Mouse (Mus musculus) forebrain, postnatal 0 days (tissue): Measurements from ENCODE around the gene Ccl22. TPM values are rescaled to one million over a fixed set of nuclear protein-coding genes. Genes with fewer than 3 reads are reported as not detected.

Experiments
- ATAC-seq: fragments of 200-750 bp; cut with Nextera tagmentation; 2 replicates; pipeline ENCODE4 v1.8.0; 2017; ENCODE audit warnings: mild to moderate bottlenecking, moderate library complexity
- DNase-seq: peaks from one replicate; pipeline ENCODE4 v3.0.0-alpha.2; 2015
- H3K27ac ChIP-seq: fragments of 300-500 bp; sonication (generic); 2 replicates; pipeline ENCODE4 v1.5.1; 2014; ENCODE audit warnings: low read depth, mild to moderate bottlenecking, antibody characterized with exemption, low read length, moderate library complexity, mixed read lengths
- H3K27me3 ChIP-seq: fragments of 300-500 bp; sonication (generic); 2 replicates; pipeline ENCODE4 v1.6.1; 2014; ENCODE audit warnings: mild to moderate bottlenecking, low read length, mixed read lengths; ENCODE audit not compliant: insufficient read depth
- H3K36me3 ChIP-seq: fragments of 300-500 bp; sonication (generic); 2 replicates; pipeline ENCODE4 v1.6.1; 2014; ENCODE audit warnings: mild to moderate bottlenecking, moderate library complexity; ENCODE audit not compliant: insufficient read depth
- H3K4me1 ChIP-seq: fragments of 300-500 bp; sonication (generic); 2 replicates; pipeline ENCODE4 v1.6.1; 2014; ENCODE audit warnings: antibody characterized with exemption; ENCODE audit not compliant: insufficient read depth
- H3K4me2 ChIP-seq: fragments of 300-500 bp; sonication (generic); 2 replicates; pipeline ENCODE4 v1.6.1; 2014; ENCODE audit warnings: low read depth, mild to moderate bottlenecking, moderate library complexity
- H3K4me3 ChIP-seq: fragments of 300-500 bp; sonication (generic); 2 replicates; pipeline ENCODE4 v1.5.1; 2014; ENCODE audit warnings: low read depth, low read length, mixed read lengths
- H3K9ac ChIP-seq: fragments of 300-500 bp; sonication (generic); 2 replicates; pipeline ENCODE4 v1.6.1; 2014; ENCODE audit warnings: mild to moderate bottlenecking
- H3K9me3 ChIP-seq: fragments of 300-500 bp; sonication (generic); 2 replicates; pipeline ENCODE4 v1.6.1; 2016; ENCODE audit warnings: low read length
- CTCF ChIP-seq: sonication (generic); IDR thresholded peaks from 2 replicates; pipeline ENCODE4 v1.5.1; 2016; ENCODE audit warnings: antibody characterized with exemption, control low read depth, low read depth
- WGBS: fragments of 180-500 bp; shearing (Covaris S2); extraction: QIAGEN DNeasy Blood & Tissue Kit; methylation state at CpG from one replicate; pipeline ENCODE4 v1.1.7; 2014; 5-methylcytosine and 5-hydroxymethylcytosine counted together
- polyA plus RNA-seq: library from polyadenylated mRNA; unstranded; fragments of >200 nt; fragmentation: Nextera tagmentation; extraction: Ambion mirVana; gene quantifications from 2 replicates; pipeline ENCODE4 v1.2.1, GENCODE M21; 2015
- total RNA-seq: library from RNA; depleted of rRNA; stranded (reverse); fragments of >200 nt; gene quantifications from 2 replicates; pipeline ENCODE4 v1.2.3, GENCODE M21; 2014

The Ccl22 gene
- total and polyA plus RNA-seq, 2 experiments from 2014 or later = 0.15 TPM; not detected in 1

DNA sequence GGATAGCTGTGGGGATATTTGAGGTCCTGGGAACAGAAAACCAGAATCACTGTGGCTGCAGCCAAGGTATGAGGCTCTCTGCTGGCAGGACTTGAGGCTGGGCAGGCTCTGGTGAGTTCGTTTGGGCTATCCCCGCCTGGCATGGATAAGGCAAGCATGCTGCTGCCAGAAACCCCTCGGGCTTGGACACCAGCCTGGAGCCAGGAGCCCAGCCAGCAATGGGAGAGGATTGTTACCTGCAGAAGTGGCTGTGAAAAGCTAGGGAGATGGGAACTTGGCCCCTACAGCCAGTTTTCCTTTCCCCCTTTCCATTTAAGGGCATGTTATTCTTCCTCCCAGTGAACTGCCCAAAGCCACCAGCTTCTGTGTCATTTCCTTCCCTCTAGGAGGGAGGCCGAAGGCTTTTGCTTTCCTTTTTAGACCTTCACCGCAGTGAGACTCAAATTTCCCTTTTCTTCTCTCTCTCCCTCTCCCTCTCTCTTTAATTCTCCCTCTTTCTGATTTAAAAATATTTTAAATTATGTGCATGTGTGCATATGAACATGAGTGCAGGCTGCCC is 34.2 kb upstream of the Ccl22 start:
- Histone ChIP-seq H3K4me3 (no peak overlapping the region), H3K4me2 (no peak overlapping the region), H3K9ac (no peak overlapping the region), H3K36me3 (no peaks in the 10 kb centered on the region), H3K4me1 (peaks cover 4% of the 10 kb centered on the region; the same call in 1 of the 2 replicates), H3K9me3 (no peaks in the 10 kb centered on the region), H3K27ac (no peak overlapping the region), H3K27me3 (no peaks in the 10 kb centered on the region)
- no peak for ATAC-seq
- no peak for TF ChIP-seq CTCF
- WGBS = 52% methylated on average over 5 of the region's 5 CpGs
- no peak for DNase-seq

GRCm38 (mm10) chr8:94714556-94714955 is 30.8 kb upstream of the Ccl22 start:
- H3K9me3 ChIP-seq = no peaks in the 10 kb centered on the region
- no peak for TF ChIP-seq CTCF
- H3K9ac ChIP-seq = no peak overlapping the region
- no peaks in the 10 kb centered on the region for H3K36me3 ChIP-seq
- no peak overlapping the region for H3K4me2 ChIP-seq
- WGBS = 37% methylated on average over 5 of the region's 5 CpGs
- ATAC-seq (no peak), DNase-seq (no peak)
- H3K4me1 ChIP-seq = no peaks in the 10 kb centered on the region
- no peak overlapping the region for H3K27ac ChIP-seq
- no peak overlapping the region for H3K4me3 ChIP-seq
- H3K27me3 ChIP-seq = no peaks in the 10 kb centered on the region

GRCm38 (mm10) chr8:94715871-94716270 is 29.5 kb upstream of the Ccl22 start:
- WGBS = 60% methylated on average over 3 of the region's 3 CpGs
- no peaks in the 10 kb centered on the region for H3K27me3 ChIP-seq
- no peaks in the 10 kb centered on the region for H3K4me1 ChIP-seq
- ATAC-seq (no peak), DNase-seq (no peak)
- H3K9ac ChIP-seq = no peak overlapping the region
- no peak for TF ChIP-seq CTCF
- H3K27ac ChIP-seq = no peak overlapping the region
- H3K36me3 ChIP-seq = no peaks in the 10 kb centered on the region
- no peaks in the 10 kb centered on the region for H3K9me3 ChIP-seq
- H3K4me3 ChIP-seq = no peak overlapping the region
- H3K4me2 ChIP-seq = no peak overlapping the region

DNA sequence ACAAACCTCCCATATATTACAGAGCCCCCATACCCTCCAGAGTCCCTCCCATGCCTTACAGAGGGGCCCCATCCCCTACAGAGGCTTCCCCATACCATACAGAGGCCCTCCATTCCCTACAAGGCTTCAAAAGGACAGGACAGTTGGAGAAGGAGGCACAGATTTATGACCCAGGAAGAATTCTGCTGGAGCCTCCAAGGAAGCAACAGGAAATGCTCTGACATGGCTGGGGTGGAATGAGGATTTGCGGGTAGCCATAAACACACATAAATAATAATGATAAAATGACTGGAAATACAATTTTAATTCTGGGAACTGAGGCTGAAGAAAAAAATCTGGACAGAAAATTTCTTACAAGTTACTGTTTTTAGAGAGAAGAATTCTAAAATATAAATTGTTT is 28.5 kb upstream of the Ccl22 start:
- Histone ChIP-seq H3K9ac (no peak overlapping the region), H3K4me2 (no peak overlapping the region), H3K27me3 (no peaks in the 10 kb centered on the region), H3K9me3 (no peaks in the 10 kb centered on the region), H3K27ac (no peak overlapping the region), H3K4me3 (no peak overlapping the region), H3K4me1 (no peaks in the 10 kb centered on the region), H3K36me3 (no peaks in the 10 kb centered on the region)
- TF ChIP-seq CTCF = no peak
- no peak for DNase-seq
- no peak for ATAC-seq
- whole genome bisulfite sequencing = 95% methylated on average over 1 of the region's 1 CpGs

DNA sequence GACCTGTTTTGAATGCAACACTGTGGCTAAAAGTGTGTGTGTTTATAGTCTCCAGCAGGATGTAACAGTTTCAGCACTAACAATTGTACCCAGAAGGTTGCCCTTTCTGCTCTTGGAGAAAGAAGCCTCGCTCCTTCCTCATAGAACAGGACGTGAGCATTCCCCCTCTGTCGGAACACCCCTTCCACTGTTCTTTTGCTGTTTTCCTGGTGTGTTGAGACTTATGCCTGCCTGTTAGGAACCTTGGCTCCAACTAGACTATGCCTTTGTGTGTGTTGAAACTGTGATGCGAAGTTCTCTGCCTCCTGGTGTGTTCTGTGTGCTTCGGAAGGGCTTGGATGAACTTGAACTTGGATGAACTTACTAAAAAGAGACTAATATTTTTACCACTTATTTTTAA is 19.4 kb upstream of the Ccl22 start:
- H3K9ac ChIP-seq = no peak overlapping the region
- no peaks in the 10 kb centered on the region for H3K4me1 ChIP-seq
- no peak overlapping the region for H3K4me3 ChIP-seq
- WGBS = 85% methylated on average over 5 of the region's 5 CpGs
- H3K27ac ChIP-seq = no peak overlapping the region
- no peaks in the 10 kb centered on the region for H3K36me3 ChIP-seq
- H3K4me2 ChIP-seq = no peak overlapping the region
- TF ChIP-seq CTCF = no peak
- H3K27me3 ChIP-seq = no peaks in the 10 kb centered on the region
- no peaks in the 10 kb centered on the region for H3K9me3 ChIP-seq
- ATAC-seq (no peak), DNase-seq (no peak)

GRCm38 (mm10) chr8:94729301-94729700 is 16.1 kb upstream of the Ccl22 start:
- 84% methylated on average over 4 of the region's 4 CpGs for WGBS
- DNase-seq (no peak), ATAC-seq (no peak)
- Histone ChIP-seq H3K9me3 (no peaks in the 10 kb centered on the region), H3K27me3 (no peaks in the 10 kb centered on the region), H3K4me2 (no peak overlapping the region), H3K9ac (no peak overlapping the region), H3K36me3 (no peaks in the 10 kb centered on the region), H3K4me1 (no peaks in the 10 kb centered on the region), H3K4me3 (no peak overlapping the region), H3K27ac (no peak overlapping the region)
- TF ChIP-seq CTCF = no peak

DNA sequence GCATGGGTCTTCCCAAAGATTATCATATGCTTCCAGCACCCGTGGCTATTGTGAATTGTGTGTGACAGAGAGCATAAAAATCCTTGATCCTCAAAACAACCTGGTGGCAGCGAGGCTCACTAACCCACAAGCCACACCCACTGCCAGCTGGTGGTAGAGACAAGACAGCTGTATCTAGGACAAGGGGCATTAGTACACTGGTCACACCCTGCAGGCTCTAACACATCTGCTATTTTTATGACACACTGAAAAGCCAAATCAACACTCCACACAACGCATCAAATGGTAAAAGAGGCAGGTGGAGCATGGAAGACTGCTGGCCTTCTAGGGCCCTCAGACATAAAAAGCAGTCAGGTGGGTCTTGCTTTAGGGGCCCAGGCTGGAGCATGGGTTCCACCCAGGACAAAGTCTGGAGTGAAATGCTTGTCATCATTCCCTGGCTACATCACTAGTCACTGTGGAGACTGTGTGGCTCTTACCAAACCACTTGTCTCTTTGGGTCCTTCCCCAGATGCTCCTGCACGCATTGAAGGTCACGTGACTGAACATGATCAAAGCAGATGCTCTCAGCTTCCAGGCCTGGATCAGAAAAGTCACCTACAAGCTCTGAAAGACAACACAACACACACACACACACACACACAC is 11.4 kb upstream of the Ccl22 start:
- no peaks in the 10 kb centered on the region for H3K9me3 ChIP-seq
- no peak for TF ChIP-seq CTCF
- no peaks in the 10 kb centered on the region for H3K36me3 ChIP-seq
- no peak overlapping the region for H3K9ac ChIP-seq
- WGBS = 74% methylated on average over 5 of the region's 5 CpGs
- no peak overlapping the region for H3K4me2 ChIP-seq
- no peaks in the 10 kb centered on the region for H3K4me1 ChIP-seq
- ATAC-seq (no peak; the same call in 1 of the 2 replicates), DNase-seq (no peak)
- H3K27ac ChIP-seq = no peak overlapping the region
- H3K4me3 ChIP-seq = no peak overlapping the region
- no peaks in the 10 kb centered on the region for H3K27me3 ChIP-seq
